Mouse (Mus musculus): ENCODE results near the gene Gucy1a1. TPM values are rescaled to one million over a fixed set of nuclear protein-coding genes. Genes with fewer than 3 reads are reported as not detected.

Gene Gucy1a1
- total and polyA plus RNA-seq, 3 experiments: 12.0 to 20.6 (median 17.7) TPM

DNA sequence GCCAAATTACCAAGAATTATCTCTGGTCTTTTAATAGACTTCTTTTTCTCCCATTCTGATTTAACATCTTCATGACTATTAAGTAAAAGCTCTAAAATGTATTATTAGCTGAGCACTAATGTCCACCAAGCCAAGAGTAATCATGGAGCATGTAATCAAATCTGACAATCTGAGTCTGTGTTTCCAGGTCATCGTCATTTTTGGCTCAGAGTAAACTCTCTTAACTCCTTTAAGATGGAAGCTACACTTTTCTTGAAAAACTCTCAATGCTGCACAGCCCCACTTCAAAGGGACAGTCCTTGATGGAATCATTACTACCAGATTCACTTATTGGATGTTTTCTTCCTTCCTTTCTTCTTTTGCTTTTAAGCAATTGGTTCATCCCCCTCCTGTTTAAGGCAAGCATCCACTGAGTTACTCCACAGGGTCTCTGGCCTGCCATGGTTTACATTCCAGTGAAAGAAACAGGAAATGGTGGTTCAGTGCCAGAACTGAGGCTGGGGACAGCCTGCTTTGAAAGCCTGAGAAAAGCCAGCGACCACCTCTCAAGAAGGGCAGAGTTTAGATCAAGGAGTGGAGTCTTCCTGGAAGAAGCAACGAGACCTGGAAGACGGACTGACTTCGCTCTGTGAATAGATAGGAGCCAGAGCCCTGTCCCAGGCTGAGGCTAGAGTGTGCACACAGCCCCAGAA, 91.2 kb downstream of the Gucy1a1 start:
- Histone ChIP-seq H3K27ac (no peak overlapping the region), H3K4me1 (ENCODE audit: control insufficient read depth, insufficient read depth, low read length) (no peaks in the 10 kb centered on the region), H3K36me3 (ENCODE audit: control insufficient read depth, insufficient read depth, low read length) (no peaks in the 10 kb centered on the region; the same call in 1 of the 2 replicates), H3K27me3 (ENCODE audit: control insufficient read depth, insufficient read depth, low read length) (no peaks in the 10 kb centered on the region), H3K79me2 (replicated peaks; ENCODE audit: control insufficient read depth, insufficient read depth, low read length) (no peaks in the 10 kb centered on the region), H3K9ac (ENCODE audit: low read depth, low read length) (no peak overlapping the region), H3K4me3 (no peak overlapping the region)
- no peak for DNase-seq
- WGBS: 48% methylated on average over 5 of the region's 5 CpGs
- intact Hi-C loops (cut with DNase I): no loop called here
- no peak for TF ChIP-seq EP300 (IDR thresholded peaks at IDR 0.05; ENCODE audit: insufficient read depth, low read depth, low read length)
- TF ChIP-seq CTCF (IDR thresholded peaks at IDR 0.05): no peak
- no peak for TF ChIP-seq POLR2A (IDR thresholded peaks at IDR 0.05; ENCODE audit: insufficient read depth, low read depth, low read length)

DNA sequence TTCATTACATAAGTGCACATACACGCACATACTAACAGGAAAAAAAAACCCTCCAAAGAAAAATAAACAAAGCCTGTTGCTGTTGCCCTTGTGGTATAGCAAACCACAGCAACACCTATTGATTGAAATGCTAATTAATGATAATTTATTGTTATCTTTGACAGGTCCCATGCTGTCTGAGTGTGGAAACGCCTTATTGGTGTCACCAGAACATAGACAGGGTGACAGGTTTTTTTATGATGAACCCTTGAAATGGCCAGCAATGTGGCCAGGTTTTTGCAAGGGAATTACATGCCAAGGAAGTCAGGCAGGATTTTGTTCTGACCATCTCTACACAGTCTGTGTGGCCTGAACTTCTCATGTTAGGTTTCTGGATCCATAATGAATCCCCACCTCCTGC, 93.6 kb downstream of the Gucy1a1 start:
- TF ChIP-seq POLR2A (IDR thresholded peaks at IDR 0.05; ENCODE audit: insufficient read depth, low read depth, low read length) (no peak), EP300 (IDR thresholded peaks at IDR 0.05; ENCODE audit: insufficient read depth, low read depth, low read length) (no peak), CTCF (IDR thresholded peaks at IDR 0.05) (no peak)
- 75% methylated on average over 2 of the region's 2 CpGs for WGBS
- Histone ChIP-seq H3K4me3 (no peak overlapping the region), H3K4me1 (ENCODE audit: control insufficient read depth, insufficient read depth, low read length) (no peaks in the 10 kb centered on the region), H3K79me2 (replicated peaks; ENCODE audit: control insufficient read depth, insufficient read depth, low read length) (no peaks in the 10 kb centered on the region), H3K27me3 (ENCODE audit: control insufficient read depth, insufficient read depth, low read length) (no peaks in the 10 kb centered on the region), H3K9ac (ENCODE audit: low read depth, low read length) (no peak overlapping the region), H3K27ac (no peak overlapping the region), H3K36me3 (ENCODE audit: control insufficient read depth, insufficient read depth, low read length) (no peaks in the 10 kb centered on the region)
- intact Hi-C loops (cut with DNase I): no loop called here
- DNase-seq: no peak

DNA sequence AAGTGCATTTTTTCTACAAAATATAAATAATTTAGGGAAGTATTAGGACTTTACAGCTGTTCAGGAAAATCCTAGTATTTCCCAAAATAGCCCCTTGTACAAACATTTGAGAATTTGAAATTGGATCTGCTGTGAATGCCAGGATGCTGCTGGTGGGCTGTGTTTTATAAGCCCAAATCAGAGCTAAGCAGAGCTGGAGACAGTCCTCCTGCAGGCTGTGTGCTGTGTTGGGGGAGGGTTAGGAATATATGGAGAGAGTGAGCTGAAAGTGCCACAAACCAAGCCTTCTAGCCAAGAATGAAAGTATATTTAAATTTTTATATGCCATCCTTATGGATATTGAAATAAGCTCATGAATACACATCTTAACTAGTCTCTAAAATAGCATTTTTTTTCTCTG, 94.1 kb downstream of the Gucy1a1 start:
- H3K36me3 ChIP-seq (ENCODE audit: control insufficient read depth, insufficient read depth, low read length): no peaks in the 10 kb centered on the region
- H3K27ac ChIP-seq: no peak overlapping the region
- no peak overlapping the region for H3K9ac ChIP-seq (ENCODE audit: low read depth, low read length)
- DNase-seq: no peak
- H3K27me3 ChIP-seq (ENCODE audit: control insufficient read depth, insufficient read depth, low read length): no peaks in the 10 kb centered on the region
- TF ChIP-seq EP300 (IDR thresholded peaks at IDR 0.05; ENCODE audit: insufficient read depth, low read depth, low read length) (no peak), CTCF (IDR thresholded peaks at IDR 0.05) (no peak), POLR2A (IDR thresholded peaks at IDR 0.05; ENCODE audit: insufficient read depth, low read depth, low read length) (no peak)
- intact Hi-C loops (cut with DNase I): no loop called here
- no peaks in the 10 kb centered on the region for H3K79me2 ChIP-seq (replicated peaks; ENCODE audit: control insufficient read depth, insufficient read depth, low read length)
- H3K4me3 ChIP-seq: no peak overlapping the region
- no peaks in the 10 kb centered on the region for H3K4me1 ChIP-seq (ENCODE audit: control insufficient read depth, insufficient read depth, low read length)

DNA sequence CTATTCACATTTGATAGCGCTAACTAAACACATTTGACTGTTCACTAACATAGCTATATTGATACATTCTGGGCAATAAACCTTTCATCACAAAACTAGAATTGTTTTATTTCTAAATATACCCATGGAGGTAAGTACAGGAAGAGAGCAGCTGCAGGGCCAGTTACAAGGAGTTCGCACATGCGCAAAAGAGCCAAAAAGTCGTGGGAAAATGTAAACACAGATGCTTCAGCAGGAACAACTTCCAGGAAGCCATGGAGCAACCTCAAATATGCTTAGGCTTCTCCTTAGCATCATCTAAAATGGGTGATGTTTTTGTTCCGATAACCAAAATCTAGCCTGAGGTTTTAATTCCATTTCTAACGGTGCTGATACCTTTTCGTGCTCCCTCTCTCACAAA, 96.9 kb downstream of the Gucy1a1 start:
- peak in 1 of 2 experiments; percentile 10 for DNase-seq
- H3K4me3 ChIP-seq: no peak overlapping the region
- H3K27ac ChIP-seq: no peak overlapping the region
- no peaks in the 10 kb centered on the region for H3K79me2 ChIP-seq (replicated peaks; ENCODE audit: control insufficient read depth, insufficient read depth, low read length)
- 59% methylated on average over 7 of the region's 7 CpGs for WGBS
- H3K36me3 ChIP-seq (ENCODE audit: control insufficient read depth, insufficient read depth, low read length): no peaks in the 10 kb centered on the region
- H3K4me1 ChIP-seq (ENCODE audit: control insufficient read depth, insufficient read depth, low read length): no peaks in the 10 kb centered on the region; the same call in 1 of the 2 replicates
- no peak overlapping the region for H3K9ac ChIP-seq (ENCODE audit: low read depth, low read length)
- intact Hi-C loops (cut with DNase I): loop anchor here (5.0 kb wide), 2 partner anchors 304 to 809 kb away; no protein-coding TSS in a partner anchor
- TF ChIP-seq EP300 (IDR thresholded peaks at IDR 0.05; ENCODE audit: insufficient read depth, low read depth, low read length) (no peak), CTCF (IDR thresholded peaks at IDR 0.05) (no peak), POLR2A (IDR thresholded peaks at IDR 0.05; ENCODE audit: insufficient read depth, low read depth, low read length) (no peak)
- no peaks in the 10 kb centered on the region for H3K27me3 ChIP-seq (ENCODE audit: control insufficient read depth, insufficient read depth, low read length)

DNA sequence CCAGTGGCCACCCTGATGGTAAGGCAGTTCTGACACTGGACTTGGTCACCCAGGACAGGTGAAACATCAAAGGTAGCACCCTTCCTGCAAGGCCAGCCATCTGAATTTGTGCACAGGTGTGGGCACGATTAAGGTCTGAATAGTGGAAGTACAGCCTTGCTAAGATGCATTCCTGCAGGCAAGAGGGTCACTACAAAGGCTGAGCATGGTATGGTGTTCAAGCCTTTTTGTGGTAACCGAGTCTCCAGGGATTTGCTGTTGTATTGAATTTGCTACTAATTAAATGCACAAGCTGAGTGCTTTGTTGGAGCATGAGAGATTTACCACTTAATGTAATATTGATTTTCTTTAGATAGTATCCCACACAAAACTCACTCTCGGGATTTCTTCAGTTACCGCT, 97.5 kb downstream of the Gucy1a1 start:
- Histone ChIP-seq H3K27me3 (ENCODE audit: control insufficient read depth, insufficient read depth, low read length) (no peaks in the 10 kb centered on the region), H3K4me1 (ENCODE audit: control insufficient read depth, insufficient read depth, low read length) (no peaks in the 10 kb centered on the region; the same call in 1 of the 2 replicates), H3K36me3 (ENCODE audit: control insufficient read depth, insufficient read depth, low read length) (no peaks in the 10 kb centered on the region), H3K27ac (no peak overlapping the region; the same call in 1 of the 2 replicates), H3K79me2 (replicated peaks; ENCODE audit: control insufficient read depth, insufficient read depth, low read length) (no peaks in the 10 kb centered on the region), H3K9ac (ENCODE audit: low read depth, low read length) (no peak overlapping the region), H3K4me3 (no peak overlapping the region)
- 79% methylated on average over 4 of the region's 4 CpGs for WGBS
- no peak for DNase-seq
- TF ChIP-seq EP300 (IDR thresholded peaks at IDR 0.05; ENCODE audit: insufficient read depth, low read depth, low read length) (no peak), CTCF (IDR thresholded peaks at IDR 0.05) (no peak), POLR2A (IDR thresholded peaks at IDR 0.05; ENCODE audit: insufficient read depth, low read depth, low read length) (no peak)
- intact Hi-C loops (cut with DNase I): loop anchor here (5.0 kb wide), 2 partner anchors 304 to 809 kb away; no protein-coding TSS in a partner anchor

DNA sequence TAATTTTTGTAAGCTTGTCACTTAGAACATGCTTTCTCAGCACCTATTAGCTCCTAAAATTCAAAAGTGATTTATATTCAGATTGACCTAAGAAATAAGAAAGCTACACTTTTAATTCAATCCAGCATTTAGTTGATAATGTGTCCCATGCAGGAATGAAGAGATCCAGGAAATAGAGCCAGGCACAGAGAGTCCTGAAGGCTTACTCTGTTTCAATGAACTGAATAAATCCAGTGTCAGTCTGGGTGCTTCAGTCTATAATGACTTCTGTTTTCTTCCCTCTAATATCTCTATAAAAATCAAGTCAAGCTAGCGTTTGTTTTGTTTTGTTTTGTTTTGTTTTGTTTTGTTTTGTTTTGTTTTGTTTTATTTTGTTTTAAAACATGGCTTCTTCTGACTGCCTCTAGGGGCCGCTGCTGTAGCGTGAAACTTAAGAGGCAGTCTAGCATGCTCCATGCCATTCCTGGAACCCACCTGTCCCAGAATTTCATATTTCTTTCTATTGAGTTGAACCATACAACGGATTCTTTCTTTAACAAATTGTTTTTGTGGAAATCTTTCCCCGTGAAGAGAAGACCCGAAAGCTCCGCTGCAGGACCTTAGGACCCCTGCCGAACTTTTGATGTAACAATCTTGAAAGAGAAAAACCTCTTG, 98.4 kb downstream of the Gucy1a1 start:
- Histone ChIP-seq H3K27ac (no peak overlapping the region), H3K4me1 (ENCODE audit: control insufficient read depth, insufficient read depth, low read length) (no peaks in the 10 kb centered on the region; the same call in 1 of the 2 replicates), H3K9ac (ENCODE audit: low read depth, low read length) (no peak overlapping the region), H3K79me2 (replicated peaks; ENCODE audit: control insufficient read depth, insufficient read depth, low read length) (no peaks in the 10 kb centered on the region), H3K36me3 (ENCODE audit: control insufficient read depth, insufficient read depth, low read length) (no peaks in the 10 kb centered on the region), H3K27me3 (ENCODE audit: control insufficient read depth, insufficient read depth, low read length) (no peaks in the 10 kb centered on the region), H3K4me3 (no peak overlapping the region)
- TF ChIP-seq CTCF (IDR thresholded peaks at IDR 0.05) (peak; percentile 87), EP300 (IDR thresholded peaks at IDR 0.05; ENCODE audit: insufficient read depth, low read depth, low read length) (0 out of 2 replicates have a peak, but pooled peaks have one; percentile 53), POLR2A (IDR thresholded peaks at IDR 0.05; ENCODE audit: insufficient read depth, low read depth, low read length) (no peak)
- peak; percentile 26 to 49 for DNase-seq
- 32% methylated on average over 8 of the region's 8 CpGs for WGBS
- intact Hi-C loops (cut with DNase I): loop anchor here (1.0 to 5.0 kb wide), 3 partner anchors 286 to 810 kb away; no protein-coding TSS in a partner anchor
